Mouse (Mus musculus) erythroblast, embryonic 14.5 days (primary cell): ENCODE data around the gene Smim12. TPM values are rescaled to one million over a fixed set of nuclear protein-coding genes. Genes with fewer than 3 reads are reported as not detected.

ENCODE experiments used
- H3K27me3 ChIP-seq: 2 replicates; pipeline ENCODE4 v1.6.1; 2012; ENCODE audit warnings: inconsistent platforms; ENCODE audit not compliant: control insufficient read depth
- H3K36me3 ChIP-seq: 2 replicates; pipeline ENCODE4 v1.6.1; 2012; ENCODE audit warnings: mild to moderate bottlenecking, inconsistent platforms; ENCODE audit not compliant: control insufficient read depth
- H3K4me1 ChIP-seq: 2 replicates; pipeline ENCODE4 v1.6.1; 2012; ENCODE audit warnings: inconsistent platforms; ENCODE audit not compliant: control insufficient read depth
- H3K4me3 ChIP-seq: replicated peaks from 2 replicates; pipeline ENCODE3; 2012; ENCODE audit warnings: moderate library complexity, mild to moderate bottlenecking, inconsistent platforms
- H3K9me3 ChIP-seq: 2 replicates; pipeline ENCODE4 v1.6.1; 2012; ENCODE audit warnings: low read length, inconsistent platforms, mixed read lengths; ENCODE audit not compliant: control insufficient read depth
- GATA1 ChIP-seq: IDR thresholded peaks from 2 replicates; pipeline ENCODE4 v1.6.1; 2012; ENCODE audit warnings: low read length, inconsistent platforms, mixed read lengths
- TAL1 ChIP-seq: IDR thresholded peaks from 3 replicates; pipeline ENCODE4 v1.6.1; 2012; ENCODE audit warnings: low read length, inconsistent platforms, mixed read lengths
- polyA plus RNA-seq: library from polyadenylated mRNA; stranded (reverse); fragments of >175 nt; gene quantifications from 2 replicates; pipeline ENCODE4 v1.2.3, GENCODE M21; 2012

Smim12 gene
- polyA plus RNA-seq, 1 experiment, result 2.9 TPM

DNA sequence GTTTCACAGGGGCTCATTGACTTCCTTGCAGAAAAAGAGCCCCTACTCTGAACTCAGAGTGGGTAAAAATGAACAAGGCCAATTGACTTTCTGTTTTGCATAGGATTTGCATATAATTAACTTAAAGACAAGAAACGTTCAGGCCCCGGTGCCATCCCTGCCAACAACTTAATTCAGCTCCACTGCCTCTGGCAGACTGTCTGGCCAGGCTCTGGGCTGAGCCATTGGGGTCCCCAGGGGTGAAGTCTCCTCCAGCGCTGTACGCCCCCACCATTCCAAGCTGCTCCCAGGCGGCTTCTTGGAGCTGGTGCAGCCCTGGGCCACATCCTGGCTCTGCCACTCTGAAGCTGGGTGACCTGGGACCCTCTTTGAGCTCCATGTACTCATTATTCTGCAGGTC, 11.0 kb upstream of the Smim12 start:
- H3K9me3 ChIP-seq, result no peaks in the 10 kb centered on the region
- peaks cover 8% of the 10 kb centered on the region for H3K4me1 ChIP-seq
- TF ChIP-seq TAL1 (no peak), GATA1 (no peak)
- no peak overlapping the region for H3K4me3 ChIP-seq
- H3K36me3 ChIP-seq, result no peaks in the 10 kb centered on the region
- peaks cover 43% of the 10 kb centered on the region for H3K27me3 ChIP-seq

DNA sequence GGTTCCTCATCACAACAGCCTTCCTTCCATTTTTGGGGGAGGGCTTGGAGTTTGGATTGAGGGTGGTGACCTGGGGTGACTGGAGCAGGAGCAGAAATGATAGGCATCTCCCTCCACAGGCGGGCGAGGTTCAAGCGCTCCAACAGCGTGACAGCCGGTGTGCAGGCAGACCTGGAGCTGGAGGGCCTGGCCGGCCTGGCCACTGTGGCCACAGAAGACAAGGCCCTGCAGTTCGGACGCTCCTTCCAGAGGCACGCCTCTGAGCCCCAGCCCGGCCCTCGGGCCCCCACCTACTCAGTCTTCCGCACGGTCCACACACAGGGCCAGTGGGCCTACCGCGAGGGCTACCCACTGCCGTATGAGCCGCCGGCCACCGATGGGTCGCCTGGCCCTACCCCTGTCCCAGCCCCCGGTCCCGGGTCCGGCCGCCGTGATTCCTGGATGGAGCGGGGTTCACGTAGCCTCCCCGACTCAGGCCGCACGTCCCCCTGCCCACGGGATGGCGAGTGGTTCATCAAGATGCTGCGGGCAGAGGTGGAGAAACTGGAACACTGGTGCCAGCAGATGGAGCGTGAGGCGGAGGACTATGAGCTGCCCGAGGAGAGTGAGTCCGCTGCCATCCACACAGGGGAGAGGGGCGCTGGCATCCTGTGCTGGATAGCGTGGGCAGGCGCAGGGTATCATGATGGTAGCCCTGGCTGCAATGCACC, 10.0 kb upstream of the Smim12 start:
- Histone ChIP-seq H3K4me3 (no peak overlapping the region), H3K4me1 (peaks cover 8% of the 10 kb centered on the region), H3K9me3 (no peaks in the 10 kb centered on the region), H3K36me3 (no peaks in the 10 kb centered on the region), H3K27me3 (peaks cover 43% of the 10 kb centered on the region)
- TF ChIP-seq GATA1 (no peak), TAL1 (no peak)

DNA sequence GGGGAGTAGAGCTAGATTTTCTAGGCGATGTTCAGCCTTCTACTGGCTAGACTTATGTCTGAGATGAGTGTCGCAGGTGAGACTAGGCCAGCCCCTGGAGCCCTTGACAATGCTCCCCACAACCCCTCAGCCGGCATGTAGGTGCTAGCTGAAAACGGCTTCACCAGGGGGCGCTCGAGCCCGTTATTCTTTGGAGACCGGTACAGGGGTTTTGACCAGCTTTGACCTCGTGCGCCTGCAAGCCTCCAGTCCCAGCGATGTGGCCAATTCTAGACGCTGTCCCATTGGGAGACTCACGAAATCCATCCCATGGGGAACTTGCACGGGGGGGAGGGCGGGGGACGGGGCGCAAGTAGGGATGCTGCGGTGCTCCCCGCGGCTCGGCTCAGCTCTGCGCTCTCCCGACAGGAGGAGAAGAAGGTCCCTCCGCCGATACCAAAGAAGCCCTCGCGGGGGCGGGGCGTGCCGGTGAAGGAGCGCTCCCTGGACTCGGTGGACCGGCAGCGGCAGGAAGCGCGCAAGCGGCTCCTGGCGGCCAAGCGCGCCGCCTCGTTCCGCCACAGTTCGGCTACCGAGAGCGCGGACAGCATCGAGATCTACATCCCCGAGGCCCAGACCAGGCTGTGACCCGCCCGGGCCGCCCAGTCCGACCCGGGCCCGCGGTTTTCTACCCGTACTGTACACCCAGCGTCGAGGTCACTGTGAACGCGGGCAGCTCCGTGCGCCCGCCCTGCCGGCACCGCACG, 7.7 kb upstream of the Smim12 start:
- Histone ChIP-seq H3K4me3 (peak overlapping the region; percentile 46), H3K27me3 (peaks cover 43% of the 10 kb centered on the region), H3K9me3 (no peaks in the 10 kb centered on the region), H3K4me1 (peaks cover 8% of the 10 kb centered on the region), H3K36me3 (no peaks in the 10 kb centered on the region)
- TF ChIP-seq TAL1 (no peak), GATA1 (no peak)

DNA sequence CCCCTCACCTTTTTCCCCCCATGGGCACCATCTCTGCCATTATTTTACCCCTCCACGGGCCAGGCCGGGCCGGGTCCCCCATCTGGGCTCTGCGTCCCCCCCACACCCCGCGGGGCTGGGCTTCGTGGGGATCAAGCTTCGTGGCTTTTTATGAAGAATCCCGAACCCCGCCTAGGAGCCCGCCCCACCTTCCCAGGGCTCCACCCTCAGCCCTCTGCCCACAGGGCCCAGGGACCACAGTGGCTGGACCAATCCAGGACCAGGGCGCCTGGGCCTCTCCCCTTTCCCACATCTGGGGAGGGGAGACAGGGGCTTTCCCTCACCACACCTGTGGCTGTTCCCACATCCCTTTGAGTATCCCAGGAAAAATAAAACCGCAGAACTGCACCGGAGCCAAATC, 7.0 kb upstream of the Smim12 start:
- peak overlapping the region; percentile 46 for H3K4me3 ChIP-seq
- no peaks in the 10 kb centered on the region for H3K36me3 ChIP-seq
- H3K9me3 ChIP-seq, result no peaks in the 10 kb centered on the region
- peaks cover 43% of the 10 kb centered on the region for H3K27me3 ChIP-seq
- peaks cover 8% of the 10 kb centered on the region for H3K4me1 ChIP-seq
- no peak for TF ChIP-seq GATA1
- no peak for TF ChIP-seq TAL1

DNA sequence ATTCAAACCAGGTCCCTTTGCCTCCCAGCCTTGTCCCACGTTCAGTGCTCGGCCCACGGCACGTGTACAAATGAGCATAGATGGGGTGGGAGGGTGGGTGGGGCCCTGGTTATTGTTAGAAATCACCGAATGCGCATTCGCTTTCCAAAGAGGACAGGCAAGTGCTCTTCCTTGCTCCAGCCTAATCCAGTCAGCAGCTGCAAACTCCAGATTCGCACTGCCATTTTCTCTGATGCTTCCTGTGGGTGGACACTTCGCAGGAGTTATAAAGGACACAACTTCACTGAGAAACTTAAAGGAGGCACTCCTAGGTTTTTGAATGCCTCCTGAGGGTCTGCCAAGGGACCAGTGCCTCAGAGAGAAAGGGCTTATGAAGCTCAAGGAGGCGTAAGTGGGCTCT, 6.3 kb upstream of the Smim12 start:
- Histone ChIP-seq H3K4me1 (peaks cover 8% of the 10 kb centered on the region), H3K9me3 (no peaks in the 10 kb centered on the region), H3K4me3 (no peak overlapping the region), H3K27me3 (peaks cover 40% of the 10 kb centered on the region), H3K36me3 (no peaks in the 10 kb centered on the region)
- no peak for TF ChIP-seq GATA1
- no peak for TF ChIP-seq TAL1

DNA sequence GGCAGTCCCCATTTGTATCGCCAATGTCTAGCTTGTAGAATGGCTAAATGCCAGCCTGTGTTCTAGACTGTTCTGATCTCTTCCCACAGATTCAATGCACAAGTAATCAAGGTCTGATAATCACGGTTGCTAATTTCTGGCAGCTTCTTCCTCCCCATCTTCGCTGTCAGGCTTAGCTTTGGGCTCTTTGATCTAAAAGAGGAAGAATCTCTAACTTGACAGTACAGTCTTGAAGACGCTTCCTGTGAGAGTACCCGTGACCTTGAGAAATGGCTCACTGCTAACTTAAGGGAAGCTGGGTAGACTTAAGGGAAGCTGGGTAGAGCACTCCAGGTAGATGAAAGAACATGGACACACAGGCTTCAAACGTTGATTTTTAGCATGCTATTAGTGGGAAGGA, 888 bp upstream of the Smim12 start:
- Histone ChIP-seq H3K9me3 (no peaks in the 10 kb centered on the region), H3K36me3 (peaks cover 13% of the 10 kb centered on the region), H3K4me3 (no peak overlapping the region), H3K4me1 (peaks cover 26% of the 10 kb centered on the region), H3K27me3 (peaks cover 5% of the 10 kb centered on the region; the same call in 1 of the 2 replicates)
- TF ChIP-seq TAL1 (no peak), GATA1 (no peak)

DNA sequence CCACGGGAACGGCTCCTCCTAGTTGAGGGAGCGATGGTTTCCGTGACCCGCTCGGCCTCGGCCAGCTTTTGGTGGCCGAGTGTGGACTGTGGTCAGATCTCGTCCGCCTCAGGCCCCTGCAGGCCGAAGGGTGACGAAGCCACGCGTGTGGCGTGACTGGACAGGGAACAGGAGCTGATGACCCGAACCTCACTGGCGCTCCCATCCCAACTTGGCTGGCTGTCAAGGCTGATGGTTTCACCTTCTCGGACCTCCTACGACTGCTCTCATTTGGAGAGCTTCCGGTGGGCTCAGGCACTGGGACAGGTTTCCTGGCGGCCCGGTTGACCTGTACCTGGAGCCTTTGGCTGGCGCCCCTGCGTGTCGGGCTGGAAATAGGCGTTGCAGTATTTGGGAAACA, 369 bp downstream of the Smim12 start:
- peaks cover 26% of the 10 kb centered on the region for H3K4me1 ChIP-seq
- peak overlapping the region; percentile 84 for H3K4me3 ChIP-seq
- peaks cover 20% of the 10 kb centered on the region for H3K36me3 ChIP-seq
- TF ChIP-seq TAL1, result no peak
- no peaks in the 10 kb centered on the region for H3K27me3 ChIP-seq
- no peaks in the 10 kb centered on the region for H3K9me3 ChIP-seq

DNA sequence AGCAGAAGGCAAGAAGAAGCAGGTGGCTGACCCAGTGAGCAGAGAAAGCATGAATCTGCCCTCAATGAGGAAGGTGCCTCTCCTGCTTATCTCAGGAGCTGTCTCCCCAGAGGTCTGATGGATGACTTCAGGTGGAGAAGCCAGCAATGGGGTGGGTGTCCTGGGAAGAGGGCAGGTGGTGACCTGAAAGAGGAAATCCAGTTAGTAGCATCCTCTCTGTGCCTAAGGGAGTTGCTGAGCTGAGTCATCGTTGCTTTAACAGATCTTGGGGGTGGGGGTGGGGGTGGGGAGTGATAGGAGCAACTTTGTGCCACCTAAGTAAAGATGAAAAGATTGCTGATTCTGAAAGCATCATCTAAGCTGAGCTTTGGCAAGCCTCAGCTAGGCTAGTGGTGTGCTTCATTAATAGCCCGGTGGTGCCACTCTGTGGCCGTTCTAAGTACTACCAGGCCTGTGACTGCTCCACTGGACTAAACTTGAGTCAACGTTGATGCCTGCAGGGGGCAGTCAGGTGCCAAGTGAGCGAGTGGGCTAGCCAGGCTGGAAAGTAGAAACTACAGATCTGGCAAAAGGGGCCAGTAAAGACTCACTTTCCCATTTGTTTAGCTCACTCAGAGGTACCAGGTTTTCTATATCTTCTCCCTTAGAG, 6.2 kb downstream of the Smim12 start:
- H3K36me3 ChIP-seq, result peaks cover 26% of the 10 kb centered on the region
- no peaks in the 10 kb centered on the region for H3K27me3 ChIP-seq
- H3K4me3 ChIP-seq, result no peak overlapping the region
- TF ChIP-seq TAL1, result no peak
- H3K9me3 ChIP-seq, result no peaks in the 10 kb centered on the region
- peaks cover 9% of the 10 kb centered on the region for H3K4me1 ChIP-seq

DNA sequence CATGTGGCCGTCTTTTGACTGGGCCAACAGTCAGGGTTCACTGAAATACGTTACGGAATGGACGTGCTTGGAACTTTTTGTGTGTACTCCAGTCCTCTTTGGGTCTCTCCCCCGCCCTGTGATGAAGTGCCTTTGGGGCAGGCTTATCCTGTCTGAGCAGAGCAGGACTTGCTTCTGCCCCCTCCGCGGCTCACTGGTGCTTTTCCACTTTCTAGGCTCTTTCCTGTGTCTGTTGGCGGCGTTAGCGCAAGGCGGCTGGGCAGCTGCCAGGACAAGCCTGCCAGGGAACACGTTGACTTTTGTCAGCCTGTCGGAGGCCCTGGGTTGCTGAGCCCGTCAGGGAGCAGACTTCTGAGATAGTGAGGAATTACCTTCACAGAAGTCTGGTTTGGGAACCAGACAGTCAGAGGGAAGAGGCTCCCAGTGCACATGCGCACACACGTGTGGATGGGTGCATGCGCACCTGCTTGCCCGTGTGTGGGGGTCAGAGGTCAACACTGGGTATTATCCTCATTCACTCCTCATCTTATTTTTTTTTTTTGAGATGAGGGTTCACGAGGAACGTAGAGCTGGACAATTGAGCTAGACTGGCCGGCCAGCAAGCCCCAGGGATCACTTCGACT, 8.5 kb downstream of the Smim12 start:
- no peak for TF ChIP-seq TAL1
- no peak for TF ChIP-seq GATA1
- H3K27me3 ChIP-seq, result peaks cover 4% of the 10 kb centered on the region; the same call in 1 of the 2 replicates
- no peak overlapping the region for H3K4me3 ChIP-seq
- H3K9me3 ChIP-seq, result no peaks in the 10 kb centered on the region
- H3K36me3 ChIP-seq, result peaks cover 19% of the 10 kb centered on the region
- peaks cover 4% of the 10 kb centered on the region for H3K4me1 ChIP-seq
